Mouse (Mus musculus) heart, adult 2 months (tissue): ENCODE measurements at regions not wholly inside any gene's neighbourhood (a gene's known extent, or its start where the extent isn't known, plus 50 kb on each side); places are given as distances from the start of the nearest gene placed in this dataset.

Experiments
- DNase-seq, 2 experiments: peaks; one replicate each; pipeline ENCODE4 v3.0.0; 2021
- H3K27ac ChIP-seq: fragments of 200-600 bp; 2 replicates; pipeline ENCODE4 v1.8.1; 2022
- H3K27me3 ChIP-seq: fragments of 200-500 bp; 2 replicates; pipeline ENCODE4 v1.6.1; 2012; ENCODE audit warnings: mild to moderate bottlenecking, low read length, inconsistent platforms, mixed read lengths; ENCODE audit not compliant: control insufficient read depth, insufficient read depth
- H3K36me3 ChIP-seq: fragments of 200-500 bp; 2 replicates; pipeline ENCODE4 v1.6.1; 2012; ENCODE audit warnings: low read length, inconsistent platforms; ENCODE audit not compliant: control insufficient read depth, insufficient read depth
- H3K4me1 ChIP-seq: fragments of 200-500 bp; 2 replicates; pipeline ENCODE4 v1.6.1; 2011; ENCODE audit warnings: low read length; ENCODE audit not compliant: control insufficient read depth, insufficient read depth
- H3K4me3 ChIP-seq: fragments of 200-600 bp; 2 replicates; pipeline ENCODE4 v1.8.1; 2022
- H3K79me2 ChIP-seq: fragments of 200-500 bp; replicated peaks from 2 replicates; pipeline ENCODE4 v1.6.1; 2012; ENCODE audit warnings: mild to moderate bottlenecking, inconsistent platforms, low read length, moderate library complexity, mixed read lengths; ENCODE audit not compliant: control insufficient read depth, insufficient read depth
- H3K9ac ChIP-seq: fragments of 200-500 bp; 2 replicates; pipeline ENCODE4 v1.6.1; 2012; ENCODE audit warnings: low read depth, mild to moderate bottlenecking, control low read depth, inconsistent platforms, low read length, mixed read lengths
- CTCF ChIP-seq: fragments of 200-600 bp; IDR thresholded peaks from 2 replicates; pipeline ENCODE4 v1.8.1; 2022; ENCODE audit warnings: antibody characterized with exemption, mild to moderate bottlenecking, moderate library complexity
- EP300 ChIP-seq: fragments of 200-500 bp; IDR thresholded peaks from 2 replicates; pipeline ENCODE4 v1.6.1; 2011; ENCODE audit warnings: low read depth, low read length, control low read depth; ENCODE audit not compliant: insufficient read depth
- POLR2A ChIP-seq: fragments of 200-500 bp; IDR thresholded peaks from 2 replicates; pipeline ENCODE4 v1.6.1; 2011; ENCODE audit warnings: mild to moderate bottlenecking, low read depth, low read length, control low read depth; ENCODE audit not compliant: insufficient read depth
- WGBS: fragments of 180-500 bp; shearing (Covaris S2); methylation state at CpG from one replicate; pipeline ENCODE4 v1.1.7; 2018; 5-methylcytosine and 5-hydroxymethylcytosine counted together
- intact Hi-C: fragments of 180-260 bp; cut with DNase I; formaldehyde crosslinking; loops from one replicate; pipeline ENCODE4 v1.15.1; 2025

DNA sequence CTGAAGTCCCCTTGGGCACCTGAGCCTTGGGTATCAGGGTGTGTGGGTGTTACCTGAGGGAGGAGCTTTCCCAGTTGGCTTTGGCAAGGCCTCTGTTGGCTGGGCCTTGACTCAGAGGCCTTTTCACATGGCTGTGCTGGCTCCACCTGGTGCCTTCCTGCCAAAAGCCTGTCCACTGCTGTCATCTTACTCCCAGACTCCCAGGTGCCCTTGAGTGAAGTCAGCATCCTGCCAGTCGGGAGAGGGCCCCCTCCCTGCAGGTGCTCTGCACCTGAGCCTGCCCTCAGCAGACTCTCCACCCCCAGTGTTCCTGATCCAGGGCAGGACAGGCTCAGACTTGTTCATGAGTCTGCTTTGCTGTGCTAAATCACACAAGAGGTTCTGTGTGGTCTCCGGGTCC is 99.2 kb upstream of the Lgalsl start:
- DNase-seq = no peak
- no peak overlapping the region for H3K4me3 ChIP-seq
- no peak overlapping the region for H3K9ac ChIP-seq
- no peaks in the 10 kb centered on the region for H3K79me2 ChIP-seq
- WGBS = 62% methylated on average over 2 of the region's 2 CpGs
- no peaks in the 10 kb centered on the region for H3K27me3 ChIP-seq
- intact Hi-C loops = no loop called here
- no peaks in the 10 kb centered on the region for H3K36me3 ChIP-seq
- H3K27ac ChIP-seq = no peak overlapping the region
- TF ChIP-seq POLR2A = no peak
- no peak for TF ChIP-seq EP300
- TF ChIP-seq CTCF = no peak
- H3K4me1 ChIP-seq = no peaks in the 10 kb centered on the region

DNA sequence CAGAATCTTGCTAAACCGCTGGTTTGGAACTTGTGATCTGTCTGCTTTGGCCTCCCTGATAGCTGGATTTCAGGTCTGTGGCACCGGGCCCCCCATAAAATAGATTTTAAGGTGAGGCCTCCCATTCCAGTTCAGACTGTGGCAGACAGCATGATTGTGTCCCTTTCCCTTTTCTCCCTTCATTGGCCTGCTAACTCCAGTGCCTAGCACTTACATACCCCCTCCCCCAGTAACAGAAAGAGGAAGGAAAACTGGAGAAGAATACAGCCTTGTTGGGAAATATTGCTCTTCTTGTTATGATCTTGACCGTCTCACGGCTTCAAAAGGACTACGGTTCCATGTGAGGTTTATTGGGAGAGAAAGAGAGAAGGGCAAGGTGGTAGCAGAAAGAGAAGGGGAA is 99.7 kb upstream of the Lgalsl start:
- H3K27ac ChIP-seq = no peak overlapping the region

DNA sequence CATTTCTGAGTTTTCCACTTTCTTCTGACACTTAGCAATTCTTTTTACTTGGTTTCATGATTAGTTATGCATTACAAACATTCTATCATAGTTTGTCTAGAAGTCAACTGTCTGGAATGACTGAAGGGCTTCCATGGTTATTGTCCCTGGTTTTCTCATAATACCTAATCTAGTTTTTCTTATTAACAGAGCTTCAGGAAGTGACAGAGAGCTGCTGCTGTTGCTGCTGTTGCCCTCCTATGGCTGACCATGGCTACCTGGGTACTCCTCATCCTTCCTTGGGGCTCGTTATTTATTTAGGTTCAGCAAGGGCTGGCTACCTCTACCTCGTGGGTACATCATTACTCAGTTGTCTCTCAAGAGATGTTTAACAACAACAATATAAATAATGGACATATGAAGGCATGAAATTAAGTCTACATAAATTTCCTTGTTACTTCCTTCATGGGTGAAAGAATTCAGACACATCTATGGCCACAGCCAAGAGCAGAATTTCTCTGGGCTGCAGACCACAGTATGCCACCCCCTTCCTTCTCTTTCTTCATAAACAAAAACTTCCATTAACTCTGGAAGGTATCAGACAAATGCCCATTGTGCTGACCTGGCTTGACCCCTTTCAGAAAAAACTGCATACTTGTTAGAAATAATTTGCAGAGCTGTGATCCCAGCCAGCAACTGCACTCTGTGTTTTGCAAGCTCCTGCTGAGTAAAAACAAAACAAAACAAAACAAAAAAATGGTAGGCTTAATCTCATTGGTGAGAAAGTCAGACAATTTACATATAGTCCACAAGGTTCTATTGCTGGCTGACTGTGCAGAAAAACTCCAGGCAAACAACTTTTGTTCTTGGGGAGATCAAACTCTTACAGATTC is 103.6 kb upstream of the Lgalsl start:
- Histone ChIP-seq H3K27ac (no peak overlapping the region), H3K4me1 (no peaks in the 10 kb centered on the region), H3K27me3 (no peaks in the 10 kb centered on the region), H3K36me3 (no peaks in the 10 kb centered on the region), H3K9ac (no peak overlapping the region), H3K4me3 (no peak overlapping the region), H3K79me2 (no peaks in the 10 kb centered on the region)
- intact Hi-C loops = no loop called here
- 58% methylated on average over 2 of the region's 2 CpGs for WGBS
- TF ChIP-seq CTCF = no peak
- TF ChIP-seq POLR2A = no peak
- TF ChIP-seq EP300 = no peak
- DNase-seq = no peak

More for the DNA sequence above, 99.7 kb upstream of the Lgalsl start:
- DNase-seq = no peak
- WGBS = 89% methylated on average over 5 of the region's 5 CpGs
- intact Hi-C loops = no loop called here
- no peak overlapping the region for H3K9ac ChIP-seq
- no peak overlapping the region for H3K4me3 ChIP-seq
- H3K79me2 ChIP-seq = no peaks in the 10 kb centered on the region
- H3K36me3 ChIP-seq = no peaks in the 10 kb centered on the region
- no peaks in the 10 kb centered on the region for H3K4me1 ChIP-seq
- no peak for TF ChIP-seq EP300
- no peak for TF ChIP-seq POLR2A
- TF ChIP-seq CTCF = no peak
- H3K27me3 ChIP-seq = no peaks in the 10 kb centered on the region

DNA sequence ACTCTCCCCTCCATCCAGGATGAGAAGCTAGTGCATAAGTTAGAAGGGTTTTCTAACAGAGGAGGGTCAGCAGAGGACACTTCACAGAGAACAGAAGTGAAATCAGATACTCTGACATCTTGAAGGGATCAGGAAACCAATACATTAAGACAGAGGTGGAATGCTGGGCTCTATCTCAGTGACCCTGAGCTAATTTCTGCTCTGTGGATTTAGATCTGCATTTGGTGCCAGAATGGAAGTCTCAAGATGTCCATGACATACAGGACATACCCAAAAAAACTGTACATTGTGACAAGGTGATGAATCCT is 104.2 kb upstream of the Lgalsl start:
- no peak for DNase-seq
- Histone ChIP-seq H3K27me3 (no peaks in the 10 kb centered on the region), H3K4me3 (no peak overlapping the region), H3K9ac (no peak overlapping the region), H3K27ac (no peak overlapping the region), H3K79me2 (no peaks in the 10 kb centered on the region), H3K4me1 (no peaks in the 10 kb centered on the region), H3K36me3 (no peaks in the 10 kb centered on the region)
- TF ChIP-seq POLR2A = no peak
- TF ChIP-seq EP300 = no peak
- TF ChIP-seq CTCF = no peak
- intact Hi-C loops = no loop called here

DNA sequence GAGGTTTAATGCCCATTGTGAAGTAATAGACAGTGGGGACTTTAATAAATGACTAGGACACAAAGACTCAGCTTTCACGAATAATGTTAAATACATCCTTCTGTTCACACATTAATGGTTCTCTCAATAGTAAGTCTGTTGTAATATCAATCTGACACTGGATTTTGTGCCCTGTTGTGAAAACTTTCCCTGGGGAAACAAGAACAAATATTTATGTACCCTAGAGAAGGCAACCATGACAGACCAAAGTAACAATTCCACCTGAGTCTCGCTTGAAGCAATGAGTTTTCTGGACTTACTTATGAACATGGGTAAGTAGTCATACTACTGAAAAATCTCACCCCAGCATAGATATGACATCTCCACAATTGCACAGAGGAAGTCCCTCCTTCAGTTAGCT is 105.1 kb upstream of the Lgalsl start:
- Histone ChIP-seq H3K79me2 (no peaks in the 10 kb centered on the region), H3K4me3 (no peak overlapping the region), H3K36me3 (no peaks in the 10 kb centered on the region), H3K27ac (no peak overlapping the region), H3K9ac (no peak overlapping the region), H3K4me1 (no peaks in the 10 kb centered on the region), H3K27me3 (no peaks in the 10 kb centered on the region)
- intact Hi-C loops = no loop called here
- no peak for DNase-seq
- TF ChIP-seq EP300 = no peak
- TF ChIP-seq POLR2A = no peak
- TF ChIP-seq CTCF = no peak
- WGBS = 97% methylated on average over 2 of the region's 2 CpGs

DNA sequence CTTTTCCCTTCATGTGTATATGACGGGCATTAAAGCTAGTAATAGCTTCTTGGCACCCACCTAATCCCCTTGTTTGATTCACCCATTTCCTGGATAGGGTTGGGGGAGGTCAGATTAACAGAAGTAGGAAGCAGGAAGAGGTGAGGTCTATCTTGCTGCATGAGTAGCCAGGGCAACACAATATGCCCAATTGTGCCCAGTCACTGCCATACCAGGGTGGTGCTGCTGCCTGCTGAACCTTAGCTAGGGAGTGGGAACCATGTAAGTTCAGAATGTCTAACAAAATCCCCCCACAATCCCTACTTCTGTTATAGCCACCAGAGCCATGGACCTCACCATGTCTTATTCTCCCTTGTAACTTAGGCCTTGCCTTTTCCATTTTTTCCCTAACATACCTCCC is 106.1 kb upstream of the Lgalsl start:
- WGBS = 56% methylated on average over 1 of the region's 1 CpGs
- no peak for TF ChIP-seq CTCF
- no peak for TF ChIP-seq POLR2A
- no peak for TF ChIP-seq EP300
- H3K9ac ChIP-seq = no peak overlapping the region
- no peak overlapping the region for H3K27ac ChIP-seq
- H3K79me2 ChIP-seq = no peaks in the 10 kb centered on the region
- H3K4me1 ChIP-seq = no peaks in the 10 kb centered on the region
- no peak overlapping the region for H3K4me3 ChIP-seq
- no peak for DNase-seq
- no peaks in the 10 kb centered on the region for H3K27me3 ChIP-seq
- no peaks in the 10 kb centered on the region for H3K36me3 ChIP-seq
- intact Hi-C loops = no loop called here
